Mouse (Mus musculus): Measurements from ENCODE around the gene Tmem39a.

Gene Tmem39a

DNA sequence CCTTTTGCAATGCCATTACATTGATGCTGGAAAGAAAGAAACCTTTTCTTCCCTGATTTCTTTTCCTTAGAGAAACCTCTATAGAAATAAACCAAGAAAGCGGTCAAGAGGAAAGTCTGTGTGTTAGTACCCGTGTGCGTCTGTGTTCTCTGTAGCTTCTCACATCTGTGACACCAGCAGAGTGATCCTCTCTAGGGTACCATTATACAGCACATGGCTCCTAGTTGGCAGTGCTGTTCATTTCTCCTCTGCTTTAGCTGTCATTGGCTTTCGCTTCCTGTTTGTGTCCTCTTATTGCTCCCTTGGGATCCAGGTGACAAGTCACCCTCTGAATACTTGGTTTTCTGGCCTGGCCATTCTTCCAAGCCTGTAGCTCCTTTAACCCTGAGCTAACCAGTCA, 29.1 kb downstream of the Tmem39a start:
- DNase-seq (ENCODE audit: low spot score in 2 of 2): no peak

GRCm38 (mm10) chr16:38591506-38591905, 33.0 kb downstream of the Tmem39a start:
- DNase-seq (ENCODE audit: low spot score in 2 of 2): no peak

DNA sequence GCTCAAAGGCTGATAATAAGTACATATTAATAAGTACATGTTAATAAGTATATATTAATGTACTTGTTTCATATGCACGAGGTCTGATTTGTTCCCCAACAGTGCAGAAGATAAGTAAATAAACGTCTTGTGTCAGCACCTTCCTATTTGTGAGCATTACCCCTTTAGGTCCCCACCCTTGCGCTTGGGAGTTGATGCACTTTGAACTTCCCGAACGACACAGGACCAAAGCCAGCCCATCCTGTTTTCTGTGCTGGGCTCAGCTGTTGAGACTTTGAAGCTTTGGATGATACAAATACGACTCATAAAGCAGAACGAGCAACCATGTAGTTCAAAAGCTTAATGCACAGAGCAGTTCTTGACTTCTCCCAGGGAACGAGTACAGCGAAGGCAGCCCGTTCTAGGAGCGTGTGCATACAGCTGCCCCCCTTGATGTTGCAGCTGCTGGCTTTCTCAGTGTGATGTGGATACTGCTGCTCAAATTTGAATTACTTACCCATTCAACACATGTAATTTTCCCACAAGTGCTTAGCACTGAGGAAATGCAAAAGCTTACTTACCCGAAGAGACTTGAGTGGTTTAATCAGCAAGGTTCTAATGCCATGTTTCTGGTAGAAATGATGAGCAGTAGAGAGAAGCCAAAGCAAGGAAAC, 33.7 kb downstream of the Tmem39a start:
- no peak for DNase-seq (ENCODE audit: low spot score in 2 of 2)

- no peak for DNase-seq (ENCODE audit: low spot score in 2 of 2)
Measured at GRCm38 (mm10) chr16:38592946-38593345, 34.4 kb downstream of the Tmem39a start.

DNA sequence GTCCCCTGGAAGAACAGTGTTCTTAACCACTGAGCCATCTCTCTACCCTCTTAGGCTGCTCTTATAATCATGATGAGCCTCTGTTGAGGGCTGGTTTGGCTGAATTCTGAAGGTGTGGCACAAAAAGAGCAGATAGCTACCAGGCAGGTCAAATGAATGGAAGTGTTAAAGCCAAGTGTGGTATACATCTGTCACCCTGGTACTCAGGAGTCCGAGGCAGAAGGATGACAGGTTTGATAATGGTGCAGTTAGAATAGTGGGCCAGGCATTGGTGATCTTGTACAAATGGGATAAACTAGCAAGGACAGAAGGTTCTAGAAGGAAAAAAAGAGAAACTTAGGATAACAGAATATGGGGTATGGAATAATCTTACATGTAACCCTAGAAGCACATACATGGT, 35.9 kb downstream of the Tmem39a start:
- no peak for DNase-seq (ENCODE audit: low spot score in 2 of 2)

DNA sequence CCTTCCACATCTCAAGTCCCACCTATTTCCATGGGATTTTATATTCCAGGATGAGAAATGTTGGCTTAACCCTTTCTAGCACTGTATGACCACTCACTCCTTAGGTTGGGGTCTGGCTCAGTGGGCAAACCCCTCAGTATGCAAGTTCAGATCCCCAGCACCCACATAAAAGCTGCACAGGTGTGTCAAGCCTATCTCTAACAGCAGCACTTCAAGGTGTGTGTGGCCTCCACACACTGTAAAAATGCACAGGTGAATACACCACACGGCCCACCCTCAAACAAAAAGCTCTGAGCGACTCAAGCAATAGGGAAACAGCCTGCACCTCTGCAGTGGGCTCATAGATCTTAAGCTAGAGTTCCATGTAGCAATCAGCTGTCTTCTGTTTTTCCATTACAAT, 37.6 kb downstream of the Tmem39a start:
- no peak for DNase-seq (ENCODE audit: low spot score in 2 of 2)

GRCm38 (mm10) chr16:38596651-38597050, 38.2 kb downstream of the Tmem39a start:
- no peak for DNase-seq (ENCODE audit: low spot score in 2 of 2)

DNA sequence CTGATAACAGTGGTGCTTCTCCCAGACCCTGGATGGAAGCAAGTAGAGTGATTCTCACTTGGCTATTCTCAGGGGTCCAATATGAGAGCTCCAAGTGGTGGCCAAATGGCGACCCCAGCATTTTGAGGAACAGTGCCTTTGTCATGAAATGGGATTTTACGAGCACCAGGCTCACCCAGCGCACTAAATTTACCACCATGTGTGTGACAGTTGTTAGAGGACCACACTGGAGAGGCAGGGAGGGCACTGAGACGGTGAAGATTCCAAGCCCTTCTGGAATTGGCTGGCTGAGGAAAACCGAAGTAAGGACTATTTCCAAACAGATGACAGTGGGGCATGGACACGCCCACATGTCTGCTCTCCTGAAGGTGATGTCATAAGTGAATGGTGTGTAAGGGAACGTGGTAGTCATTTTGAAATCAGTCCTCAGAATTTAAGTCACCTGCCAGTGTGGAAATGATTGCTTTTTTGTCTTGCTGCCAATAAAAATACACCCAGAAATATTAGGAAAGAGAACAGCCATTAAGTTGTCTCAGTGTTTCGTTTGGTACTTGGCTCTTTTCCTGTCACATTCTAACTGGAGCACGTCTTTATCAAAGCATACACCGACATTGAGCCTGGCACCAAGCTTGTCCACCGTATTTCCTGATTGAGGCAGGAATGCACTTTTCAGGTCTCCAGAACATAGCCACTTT, 40.6 kb downstream of the Tmem39a start:
- no peak for DNase-seq (ENCODE audit: low spot score in 2 of 2)

GRCm38 (mm10) chr16:38602989-38603804, 44.7 kb downstream of the Tmem39a start:
- DNase-seq (ENCODE audit: low spot score in 2 of 2): peak in 1 of 2 experiments; percentile 24

- no peak for DNase-seq (ENCODE audit: low spot score in 2 of 2)
Measured at GRCm38 (mm10) chr16:38606509-38606908, 48.0 kb downstream of the Tmem39a start.

DNA sequence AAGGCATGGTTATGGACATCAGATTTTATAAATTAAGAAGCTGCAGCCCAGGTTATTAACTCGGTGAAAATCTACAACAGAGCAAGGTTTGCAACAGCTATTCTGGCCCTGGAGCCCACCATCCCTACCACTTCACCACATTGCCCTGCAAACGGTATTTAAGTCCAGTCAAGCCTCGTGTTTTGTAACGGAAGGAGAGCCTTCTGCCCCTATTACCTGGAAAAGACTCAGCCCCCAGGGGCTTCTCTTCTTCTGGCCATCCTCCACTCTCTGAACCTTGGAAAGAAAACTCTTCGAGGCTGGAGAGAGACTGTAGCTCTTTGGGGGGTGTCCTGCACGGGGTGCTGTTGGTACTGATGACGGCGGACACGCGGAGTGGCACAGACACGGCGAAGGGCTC, 50.2 kb downstream of the Tmem39a start:
- DNase-seq (ENCODE audit: low spot score in 2 of 2): no peak

- DNase-seq (ENCODE audit: low spot score in 2 of 2): no peak
Measured at GRCm38 (mm10) chr16:38609092-38609491, 50.6 kb downstream of the Tmem39a start.

- no peak for DNase-seq (ENCODE audit: low spot score in 2 of 2)
Measured at GRCm38 (mm10) chr16:38612646-38613045, 54.1 kb downstream of the Tmem39a start.

- DNase-seq (ENCODE audit: low spot score in 2 of 2): no peak
Measured at GRCm38 (mm10) chr16:38613646-38614045, 55.1 kb downstream of the Tmem39a start.

DNA sequence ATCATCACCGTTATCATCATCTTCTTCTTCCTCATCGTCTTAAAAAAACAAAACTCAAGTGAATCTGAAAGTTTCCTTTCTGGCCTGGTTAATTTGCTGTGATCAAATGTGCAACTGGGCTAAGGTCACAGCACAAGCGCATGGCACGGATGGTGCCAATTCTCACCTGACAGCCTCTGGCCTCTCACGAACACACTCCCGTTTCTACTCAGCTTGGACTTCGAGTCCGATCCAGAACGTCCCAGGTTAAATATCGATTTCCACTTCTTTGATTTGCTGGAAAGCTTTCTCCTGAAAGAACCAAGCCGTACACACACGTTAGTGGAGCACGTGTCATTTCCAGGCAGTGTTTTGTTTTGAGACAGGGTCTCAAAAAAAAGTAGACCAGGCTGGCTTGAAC, 59.5 kb downstream of the Tmem39a start:
- DNase-seq (ENCODE audit: low spot score in 2 of 2): no peak

GRCm38 (mm10) chr16:38619054-38619453, 60.6 kb downstream of the Tmem39a start:
- peak; percentile 83 to 87 for DNase-seq (ENCODE audit: low spot score in 2 of 2)

DNA sequence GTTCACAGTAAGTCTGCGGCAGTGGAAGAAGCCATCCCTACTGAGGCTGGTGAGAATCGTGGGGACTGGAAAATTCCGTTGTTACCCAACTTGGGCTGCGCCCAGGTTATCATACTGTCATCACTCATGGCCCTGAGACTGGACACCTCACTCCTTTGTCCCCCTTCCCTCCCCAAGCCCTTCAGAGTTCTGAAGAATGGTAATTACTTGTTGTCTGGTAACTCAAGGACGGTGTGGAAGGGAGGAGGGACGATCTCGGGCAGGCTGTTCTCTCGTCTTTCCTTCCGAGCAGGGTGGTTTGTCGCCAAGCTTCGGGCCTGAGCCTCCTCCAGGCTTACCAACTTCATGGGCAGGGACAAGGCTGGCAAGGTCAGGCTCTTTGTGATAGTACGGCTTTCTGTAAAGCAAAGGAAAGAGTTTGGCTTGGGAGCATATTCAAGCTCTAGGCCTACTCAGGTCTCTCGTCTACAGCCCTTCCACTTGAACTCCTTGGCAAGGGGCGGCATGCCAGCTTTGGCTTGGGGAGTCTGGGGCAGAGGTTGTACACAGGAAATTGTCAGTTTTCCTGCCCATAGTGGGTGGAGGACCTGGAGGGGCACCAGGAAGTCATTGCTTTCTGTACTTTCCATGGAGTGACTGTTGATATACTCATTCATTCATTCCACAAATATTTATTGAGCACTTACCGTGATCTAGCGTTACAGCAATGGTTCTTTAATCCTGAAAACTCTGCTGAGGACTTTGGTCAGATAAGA, 62.4 kb downstream of the Tmem39a start:
- DNase-seq (ENCODE audit: low spot score in 2 of 2): no peak

GRCm38 (mm10) chr16:38622283-38622682, 63.8 kb downstream of the Tmem39a start:
- DNase-seq (ENCODE audit: low spot score in 2 of 2): no peak

DNA sequence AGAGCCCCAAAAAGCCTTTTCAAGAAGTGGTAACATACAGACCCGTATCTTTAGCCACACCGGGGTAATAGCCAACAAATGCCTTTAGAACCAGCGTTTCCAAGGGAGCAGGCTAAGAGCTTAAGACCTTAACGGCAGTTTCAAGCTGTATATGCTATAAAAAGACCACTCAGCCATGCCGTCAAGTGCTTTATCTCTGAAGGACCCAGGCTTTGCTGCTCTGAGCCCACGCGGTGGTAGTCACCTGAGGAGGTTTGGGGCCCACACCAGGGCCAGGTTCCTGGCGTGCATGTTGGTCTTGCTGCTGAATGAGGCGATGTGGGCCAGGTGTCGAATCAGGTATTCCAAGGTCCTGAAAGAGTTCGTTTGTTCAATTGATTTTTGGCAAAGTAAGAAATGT, 65.8 kb downstream of the Tmem39a start:
- DNase-seq (ENCODE audit: low spot score in 2 of 2): no peak

DNA sequence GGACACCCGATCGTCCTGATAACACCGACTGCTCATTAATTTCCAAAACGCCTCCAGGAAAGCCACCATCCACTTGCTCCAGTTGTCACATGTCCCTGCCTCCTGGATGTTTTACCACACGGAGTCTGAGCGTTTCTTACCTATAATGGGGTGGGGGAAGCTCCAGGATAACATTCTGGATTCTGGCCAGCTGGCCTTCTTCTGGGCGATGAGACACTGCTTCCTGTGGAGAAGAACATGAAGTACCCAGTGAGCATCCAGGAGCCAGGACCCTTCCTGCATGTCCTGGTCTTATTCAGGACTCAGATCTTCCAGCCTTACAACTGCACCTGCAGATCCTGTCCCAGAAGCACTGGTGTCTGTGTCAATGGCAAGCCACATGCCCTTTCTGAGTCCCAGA, 66.9 kb downstream of the Tmem39a start:
- no peak for DNase-seq (ENCODE audit: low spot score in 2 of 2)

DNA sequence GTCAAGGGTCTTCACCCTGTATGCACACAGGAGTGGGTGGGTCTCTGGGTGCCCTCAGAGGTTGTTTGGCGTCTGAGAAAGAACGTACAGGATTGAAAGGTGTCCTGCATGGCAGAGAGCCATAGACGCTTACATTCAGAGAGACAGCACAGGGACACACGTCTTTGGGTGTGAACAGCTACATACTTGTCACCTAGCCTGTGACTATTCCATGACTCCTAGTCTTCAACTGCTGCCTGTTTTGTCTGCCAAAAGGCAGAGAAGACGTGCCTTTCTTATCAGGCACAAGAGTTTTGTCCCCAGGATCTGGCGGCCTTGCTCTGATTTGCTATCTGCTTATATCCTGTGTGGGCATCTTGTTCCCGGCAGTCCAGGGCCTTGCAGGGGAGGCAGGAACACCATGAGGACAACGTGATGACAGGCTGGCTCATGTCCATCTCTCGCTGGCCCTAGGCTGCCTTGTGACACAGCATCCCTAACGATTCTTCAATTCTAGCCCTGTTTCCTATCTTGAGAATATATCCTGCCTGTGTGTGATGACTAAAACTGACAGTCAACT, 67.4 kb downstream of the Tmem39a start:
- DNase-seq (ENCODE audit: low spot score in 2 of 2): no peak

DNA sequence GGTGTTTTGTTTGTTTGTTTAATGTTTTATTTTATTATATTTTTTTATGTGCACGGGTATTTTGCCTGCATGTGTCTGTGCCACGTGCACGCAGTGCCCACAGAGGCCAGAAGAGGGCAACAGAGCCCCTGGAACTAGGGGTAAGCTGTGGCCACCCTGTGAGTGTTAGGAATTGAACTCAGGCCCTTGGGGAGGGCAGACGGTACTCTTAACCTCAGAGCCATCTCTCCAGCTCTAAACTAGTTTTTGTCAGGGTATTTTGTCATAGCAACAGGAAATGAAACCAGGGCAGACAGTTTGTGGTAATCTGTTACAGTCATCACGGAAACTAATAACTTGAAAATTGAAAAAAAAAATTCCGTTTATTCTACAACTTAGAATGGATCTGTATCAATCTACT, 73.6 kb downstream of the Tmem39a start:
- peak; percentile 36 to 46 for DNase-seq (ENCODE audit: low spot score in 2 of 2)
